Comparison of ENCODE assay signal across 13 mouse cellular contexts in the genomic region with DNA sequence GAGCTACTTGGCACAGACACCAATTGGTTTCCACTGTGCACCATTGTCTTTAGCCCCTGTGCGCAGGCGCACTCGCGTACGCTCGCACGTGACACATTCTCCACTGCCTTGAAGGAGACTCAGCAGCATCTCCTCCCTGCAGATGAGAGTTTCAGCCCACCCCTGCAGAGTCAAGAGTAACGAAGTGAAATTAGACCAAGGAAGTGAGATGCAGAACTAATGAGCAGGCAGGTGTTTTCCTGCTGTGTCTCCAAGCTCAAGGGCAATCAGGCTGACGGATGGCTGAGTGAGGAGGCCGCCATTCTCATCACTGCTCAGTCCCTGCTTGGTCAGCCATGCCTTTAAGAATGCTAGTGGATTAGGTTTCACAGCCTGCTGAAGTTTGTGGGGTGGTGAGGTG. TPM values are rescaled to one million over a fixed set of nuclear protein-coding genes. Genes with fewer than 3 reads are reported as not detected.
A peak's percentile ranks its signal among the peaks of the same experiment; 100 is the strongest.
DNase-seq lines count a peak whose midpoint lies in the region; ATAC-seq lines count a peak whose summit lies in the region.
"Had no signal": no experiment of that assay in that cellular context is flagged by ENCODE, and none has a peak within 500 bp of the region (broad histone marks: within the 10 kb centered on the region; RNA-seq: fewer than 3 reads in every experiment).

No protein-coding gene starts in this region.

- no peak overlapping the region for H3K27ac ChIP-seq in forebrain, embryonic 15.5 days (replicated peaks)
- H3K27ac ChIP-seq: embryonic facial prominence, embryonic 15.5 days; intestine, embryonic 15.5 days; liver, embryonic 14.5 days had no signal

- H3K9ac ChIP-seq in forebrain, embryonic 15.5 days (replicated peaks) = no peak overlapping the region
- H3K9ac ChIP-seq: embryonic facial prominence, embryonic 15.5 days; intestine, embryonic 15.5 days; liver, embryonic 14.5 days had no signal

- no peaks in the 10 kb centered on the region for H3K9me3 ChIP-seq in forebrain, embryonic 15.5 days
- H3K9me3 ChIP-seq: embryonic facial prominence, embryonic 15.5 days; intestine, embryonic 15.5 days had no signal

- no peaks in the 10 kb centered on the region for H3K36me3 ChIP-seq in forebrain, embryonic 15.5 days
- H3K36me3 ChIP-seq: embryonic facial prominence, embryonic 15.5 days; intestine, embryonic 15.5 days had no signal

- H3K4me1 ChIP-seq in forebrain, embryonic 15.5 days = 0 out of 2 replicates have a peak, but pooled peaks cover 2% of the 10 kb centered on the region
- H3K4me1 ChIP-seq: embryonic facial prominence, embryonic 15.5 days; intestine, embryonic 15.5 days had no signal

- ATAC-seq in cerebellum, adult (ENCODE audit: insufficient number of reproducible peaks, low FRiP score, low TSS enrichment) = no peak
- ATAC-seq in forebrain, embryonic 15.5 days (replicated peaks) = peak; percentile 66
- ATAC-seq: intestine, embryonic 15.5 days had no signal

- peak overlapping the region; percentile 22; the same call in 1 of the 2 replicates for H3K4me2 ChIP-seq in forebrain, embryonic 15.5 days (replicated peaks)
- H3K4me2 ChIP-seq: embryonic facial prominence, embryonic 15.5 days; intestine, embryonic 15.5 days had no signal

- no peak overlapping the region for H3K4me3 ChIP-seq in forebrain, embryonic 15.5 days
- H3K4me3 ChIP-seq: embryonic facial prominence, embryonic 15.5 days; intestine, embryonic 15.5 days had no signal

- 42% methylated on average over 10 of the region's 10 CpGs for WGBS in forebrain, embryonic 15.5 days

- H3K27me3 ChIP-seq in forebrain, embryonic 15.5 days = no peaks in the 10 kb centered on the region
- H3K27me3 ChIP-seq: embryonic facial prominence, embryonic 15.5 days; intestine, embryonic 15.5 days had no signal

- DNase-seq in cerebellum, postnatal 36 days = peak; percentile 20 to 33
- DNase-seq in ES-CJ7 (ENCODE audit: low read depth, low spot score) = peak; percentile 89
- DNase-seq in kidney, postnatal 25 days = peak; percentile 71 to 83
- DNase-seq in urinary bladder, postnatal 36 days (ENCODE audit: low spot score in 2 of 2) = no peak
- no peak for DNase-seq in yolk sac, embryonic 10.5 days (ENCODE audit: low spot score)
- no peak for DNase-seq in thymus, postnatal 25 days
- DNase-seq: adrenal gland, postnatal 25 days; gastrocnemius, postnatal 36 days had no signal

RNA-seq across cellular contexts. Expression of a gene that starts 6.9 kb away (rescaled TPM):
- 20.0 and 21.7 TPM in 2 replicates for polyA plus RNA-seq in forebrain, embryonic 15.5 days (2015; fragmentation: Nextera tagmentation; extraction: Ambion mirVana)

RNA-seq across cellular contexts. Expression of a gene that starts 29.8 kb away (rescaled TPM):
- polyA plus RNA-seq in forebrain, embryonic 15.5 days (2015; fragmentation: Nextera tagmentation; extraction: Ambion mirVana) = 0.20 and 0.25 TPM in 2 replicates

RNA-seq across cellular contexts. Expression of a gene that starts 54.2 kb away (rescaled TPM):
- polyA plus RNA-seq in forebrain, embryonic 15.5 days (2015; fragmentation: Nextera tagmentation; extraction: Ambion mirVana) = 0.24 and 0.47 TPM in 2 replicates

Comparison
In these comparisons a context has a peak if more than half of its experiments do, and no peak if none do; other contexts are left out.
1. DNase-seq: peak in cerebellum, postnatal 36 days (2 of 2), ES-CJ7 (single experiment) and kidney, postnatal 25 days (2 of 2); none in urinary bladder, postnatal 36 days (0 of 2), yolk sac, embryonic 10.5 days (single experiment) and thymus, postnatal 25 days (single experiment).